Mouse (Mus musculus) C2C12 (cell line): ENCODE results near the gene Olfr1219. TPM values are rescaled to one million over a fixed set of nuclear protein-coding genes. Genes with fewer than 3 reads are reported as not detected.

Source experiments
- H3K27me3 ChIP-seq: one replicate; pipeline ENCODE4 v1.6.1; 2011; ENCODE audit not compliant: control insufficient read depth, insufficient read depth, insufficient read length
- H3K36me3 ChIP-seq: one replicate; pipeline ENCODE4 v1.6.1; 2011; ENCODE audit not compliant: control insufficient read depth, insufficient read depth
- H3K4me3 ChIP-seq: one replicate; pipeline ENCODE4 v1.5.1; 2011; ENCODE audit warnings: mild to moderate bottlenecking, control low read depth; ENCODE audit not compliant: poor library complexity, insufficient read depth, severe bottlenecking
- H3K79me2 ChIP-seq: one replicate; pipeline ENCODE4 v1.6.1; 2011; ENCODE audit not compliant: control insufficient read depth, insufficient read depth
- H3K79me3 ChIP-seq: one replicate; pipeline ENCODE4 v1.6.1; 2011; ENCODE audit warnings: low read depth, control low read depth
- H3ac ChIP-seq: one replicate; pipeline ENCODE3; 2011; ENCODE audit warnings: low read depth; ENCODE audit not compliant: control insufficient read depth, insufficient read length
- CEBPB ChIP-seq: IDR thresholded peaks from one replicate; pipeline ENCODE4 v1.6.1; 2011; ENCODE audit warnings: low read depth, mild to moderate bottlenecking, control low read depth, moderate library complexity
- CTCF ChIP-seq: IDR thresholded peaks from one replicate; pipeline ENCODE4 v1.5.1; 2011; ENCODE audit not compliant: control insufficient read depth, insufficient read depth, insufficient read length
- FOSL1 ChIP-seq: IDR thresholded peaks from one replicate; pipeline ENCODE4 v1.8.0; 2011; ENCODE audit warnings: mild to moderate bottlenecking, low read length; ENCODE audit not compliant: poor library complexity, insufficient read depth, severe bottlenecking
- MAX ChIP-seq: IDR thresholded peaks from one replicate; pipeline ENCODE4 v1.6.1; 2011; ENCODE audit warnings: mild to moderate bottlenecking, control low read depth
- MYOD1 ChIP-seq: IDR thresholded peaks from one replicate; pipeline ENCODE4 v1.6.1; 2011; ENCODE audit warnings: low read depth; ENCODE audit not compliant: control insufficient read depth, insufficient read length
- MYOG ChIP-seq: IDR thresholded peaks from one replicate; pipeline ENCODE4 v1.6.1; 2011; ENCODE audit not compliant: control insufficient read depth, insufficient read length; ENCODE audit errors: extremely low read depth
- USF1 ChIP-seq: IDR thresholded peaks from one replicate; pipeline ENCODE4 v1.6.1; 2011; ENCODE audit warnings: low read depth, mild to moderate bottlenecking, control low read depth, moderate library complexity
- polyA plus RNA-seq: library from polyadenylated mRNA; unstranded; fragments of >200 nt; fragmentation: generic; extraction: Trizol; gene quantifications from one replicate; pipeline ENCODE4 v1.2.1, GENCODE M21; 2012; ENCODE audit warnings: missing spikeins

Gene Olfr1219
- polyA plus RNA-seq, 1 experiment, result not detected

DNA sequence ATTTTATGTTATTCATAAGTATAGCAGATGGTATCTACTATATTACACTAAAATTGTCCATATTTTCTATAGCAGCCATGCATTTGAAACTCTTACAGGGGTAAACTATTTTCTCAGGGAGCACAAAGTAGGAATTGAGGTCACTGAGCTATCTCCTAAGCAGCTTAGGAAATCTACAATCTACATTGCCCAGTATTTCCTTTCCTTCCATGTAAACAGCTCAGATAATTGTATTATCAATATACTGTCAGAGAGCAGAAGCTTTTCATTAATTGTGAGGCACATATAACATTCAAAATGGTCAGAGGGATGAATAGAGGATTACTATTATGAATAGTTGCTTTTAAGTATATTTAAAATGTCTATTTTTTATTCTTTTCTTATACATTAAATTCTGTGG lies 1.8 kb downstream of the Olfr1219 start:
- no peaks in the 10 kb centered on the region for H3K36me3 ChIP-seq
- no peak overlapping the region for H3ac ChIP-seq
- H3K79me3 ChIP-seq, result no peaks in the 10 kb centered on the region
- TF ChIP-seq CTCF (no peak), MYOD1 (no peak), MAX (no peak), FOSL1 (no peak), MYOG (no peak), USF1 (no peak), CEBPB (no peak)
- no peak overlapping the region for H3K4me3 ChIP-seq
- H3K27me3 ChIP-seq, result no peaks in the 10 kb centered on the region
- no peaks in the 10 kb centered on the region for H3K79me2 ChIP-seq

GRCm38 (mm10) chr2:89061087-89061486 lies 22.2 kb downstream of the Olfr1219 start, which contains the start of gene Olfr1218:
Olfr1218 (minus strand) TSS chr2:89061187.
- no peaks in the 10 kb centered on the region for H3K79me3 ChIP-seq
- no peaks in the 10 kb centered on the region for H3K36me3 ChIP-seq

DNA sequence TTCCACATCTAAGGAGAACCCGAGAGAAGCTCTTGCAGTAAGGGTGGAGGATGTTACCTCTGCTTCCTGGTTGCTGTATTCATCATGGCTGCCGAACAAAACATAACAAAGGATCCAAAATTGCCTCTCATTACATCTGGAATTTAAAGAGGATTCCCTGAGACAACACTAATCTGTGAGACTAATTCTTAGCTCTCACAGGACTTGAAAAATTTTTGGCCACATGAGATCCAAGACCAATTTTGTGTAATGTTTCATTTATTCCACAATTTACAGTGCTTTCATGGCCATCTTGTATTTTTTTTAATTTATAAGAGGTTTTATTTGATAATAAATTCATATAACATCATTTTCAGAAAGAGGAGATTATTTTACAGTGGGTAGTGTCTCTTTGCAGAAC lies 51.3 kb downstream of the Olfr1219 start, which contains the start of gene Olfr1217:
TSS of gene Olfr1217 (minus strand) at position 101 of the 400 bp plus-strand sequence.
- no peak within 1 kb of the TSS for H3ac ChIP-seq
- H3K79me2 ChIP-seq, result no peaks in the 10 kb centered on the region
- TF ChIP-seq MAX (no peak), CTCF (no peak), MYOD1 (no peak), FOSL1 (no peak), USF1 (no peak), MYOG (no peak), CEBPB (no peak)
- no peaks in the 10 kb centered on the region for H3K36me3 ChIP-seq
- H3K79me3 ChIP-seq, result no peaks in the 10 kb centered on the region
- H3K4me3 ChIP-seq, result no peak within 1 kb of the TSS
- H3K27me3 ChIP-seq, result no peaks in the 10 kb centered on the region

More at GRCm38 (mm10) chr2:89061087-89061486, 22.2 kb downstream of the Olfr1219 start, which contains the start of gene Olfr1218:
- Histone ChIP-seq H3K79me2 (no peaks in the 10 kb centered on the region), H3K27me3 (no peaks in the 10 kb centered on the region), H3ac (no peak within 1 kb of the TSS), H3K4me3 (no peak within 1 kb of the TSS)
- TF ChIP-seq USF1, result no peak
- no peak for TF ChIP-seq MAX
- TF ChIP-seq MYOD1, result no peak
- no peak for TF ChIP-seq MYOG
- no peak for TF ChIP-seq CEBPB
- TF ChIP-seq CTCF, result no peak
- no peak for TF ChIP-seq FOSL1

Other genes with a start within 250 kb of the Olfr1219 start
- gene Olfr1204, start 234.2 kb downstream of the Olfr1219 start, polyA plus RNA-seq, result not detected
- gene Olfr1206, start 220.3 kb downstream of the Olfr1219 start, polyA plus RNA-seq, result not detected
- gene Olfr1208, start 181.2 kb downstream of the Olfr1219 start, polyA plus RNA-seq, result not detected
- not detected for gene Olfr1209, start 168.4 kb downstream of the Olfr1219 start, polyA plus RNA-seq
- not detected for gene Olfr1211, start 145.4 kb downstream of the Olfr1219 start, polyA plus RNA-seq
- gene Olfr1212, start 129.5 kb downstream of the Olfr1219 start, polyA plus RNA-seq, result not detected
- gene Gm13762, start 103.2 kb downstream of the Olfr1219 start, polyA plus RNA-seq, result not detected
- gene Olfr1214, start 90.9 kb downstream of the Olfr1219 start, polyA plus RNA-seq, result not detected
- not detected for gene Olfr1215, start 76.5 kb downstream of the Olfr1219 start, polyA plus RNA-seq
- not detected for gene Olfr1216, start 65.2 kb downstream of the Olfr1219 start, polyA plus RNA-seq
- gene Olfr1217, start 51.4 kb downstream of the Olfr1219 start, polyA plus RNA-seq, result not detected
- gene Olfr1218, start 22.3 kb downstream of the Olfr1219 start, polyA plus RNA-seq, result not detected
- gene Olfr1220, start 23.3 kb upstream of the Olfr1219 start, polyA plus RNA-seq, result not detected
- not detected for gene Olfr1221, start 33.8 kb upstream of the Olfr1219 start, polyA plus RNA-seq
- gene Olfr1222, start 49.5 kb upstream of the Olfr1219 start, polyA plus RNA-seq, result not detected
- not detected for gene Olfr1223, start 68.0 kb upstream of the Olfr1219 start, polyA plus RNA-seq
- not detected for gene Olfr1224-ps1, start 80.6 kb upstream of the Olfr1219 start, polyA plus RNA-seq
- not detected for gene Olfr1225, start 91.2 kb upstream of the Olfr1219 start, polyA plus RNA-seq
- not detected for gene Olfr1226, start 116.5 kb upstream of the Olfr1219 start, polyA plus RNA-seq
- gene Olfr1228, start 170.5 kb upstream of the Olfr1219 start, polyA plus RNA-seq, result not detected
- not detected for gene Olfr1229, start 204.5 kb upstream of the Olfr1219 start, polyA plus RNA-seq
- gene Olfr1230, start 213.8 kb upstream of the Olfr1219 start, polyA plus RNA-seq, result not detected
- gene Olfr1231, start 223.6 kb upstream of the Olfr1219 start, polyA plus RNA-seq, result not detected
- gene Olfr1232, start 246.2 kb upstream of the Olfr1219 start, polyA plus RNA-seq, result not detected